Mouse (Mus musculus) intestine, postnatal 0 days (tissue): ENCODE data around the gene Rac3. TPM values are rescaled to one million over a fixed set of nuclear protein-coding genes. Genes with fewer than 3 reads are reported as not detected.

ENCODE experiments used
- ATAC-seq: fragments of 200-750 bp; cut with Nextera tagmentation; 2 replicates; pipeline ENCODE4 v1.8.0; 2017; ENCODE audit warnings: mild to moderate bottlenecking, moderate TSS enrichment, moderate library complexity
- H3K27ac ChIP-seq: fragments of 300-500 bp; sonication (generic); 2 replicates; pipeline ENCODE4 v1.5.1; 2014; ENCODE audit warnings: mild to moderate bottlenecking, low read depth, low read length, moderate library complexity
- H3K27me3 ChIP-seq: fragments of 300-500 bp; sonication (generic); replicated peaks from 2 replicates; pipeline ENCODE4 v1.6.1; 2014; ENCODE audit warnings: low read length, mixed read lengths; ENCODE audit not compliant: control insufficient read depth, insufficient read depth
- H3K36me3 ChIP-seq: fragments of 300-500 bp; sonication (generic); 2 replicates; pipeline ENCODE4 v1.6.1; 2014; ENCODE audit warnings: mild to moderate bottlenecking, moderate library complexity; ENCODE audit not compliant: control insufficient read depth, insufficient read depth
- H3K4me1 ChIP-seq: fragments of 300-500 bp; sonication (generic); replicated peaks from 2 replicates; pipeline ENCODE4 v1.6.1; 2014; ENCODE audit warnings: antibody characterized with exemption, low read length, mixed read lengths; ENCODE audit not compliant: control insufficient read depth, insufficient read depth
- H3K4me2 ChIP-seq: fragments of 300-500 bp; sonication (generic); replicated peaks from 2 replicates; pipeline ENCODE4 v1.6.1; 2014; ENCODE audit warnings: low read depth, mild to moderate bottlenecking, moderate library complexity
- H3K4me3 ChIP-seq: fragments of 300-500 bp; sonication (generic); 2 replicates; pipeline ENCODE4 v1.5.1; 2014; ENCODE audit warnings: low read depth, low read length
- H3K9ac ChIP-seq: fragments of 300-500 bp; sonication (generic); 2 replicates; pipeline ENCODE4 v1.6.1; 2014; ENCODE audit warnings: mild to moderate bottlenecking, low read depth, low read length
- H3K9me3 ChIP-seq: fragments of 300-500 bp; sonication (generic); 2 replicates; pipeline ENCODE4 v1.6.1; 2016; ENCODE audit warnings: mixed run types; ENCODE audit not compliant: control insufficient read depth
- CTCF ChIP-seq: sonication (generic); IDR thresholded peaks from 2 replicates; pipeline ENCODE4 v1.5.1; 2016; ENCODE audit warnings: low read depth, mild to moderate bottlenecking, control low read depth, antibody characterized with exemption, moderate library complexity
- WGBS: fragments of 180-500 bp; shearing (Covaris S2); extraction: QIAGEN DNeasy Blood & Tissue Kit; methylation state at CpG from one replicate; pipeline ENCODE4 v1.1.7; 2014; 5-methylcytosine and 5-hydroxymethylcytosine counted together
- polyA plus RNA-seq: library from polyadenylated mRNA; unstranded; fragments of >200 nt; fragmentation: Nextera tagmentation; extraction: Ambion mirVana; gene quantifications from 2 replicates; pipeline ENCODE4 v1.2.1, GENCODE M21; 2015

The Rac3 gene
- polyA plus RNA-seq, 1 experiment from 2014 or later, result 9.0 TPM

GRCm38 (mm10) chr11:120715131-120715530 lies 6.1 kb upstream of the Rac3 start:
- H3K9ac ChIP-seq, result no peak overlapping the region
- H3K4me3 ChIP-seq, result no peak overlapping the region
- no peak for TF ChIP-seq CTCF
- WGBS, result 90% methylated on average over 9 of the region's 9 CpGs
- H3K4me1 ChIP-seq, result peaks cover 7% of the 10 kb centered on the region
- no peak overlapping the region for H3K27ac ChIP-seq
- H3K9me3 ChIP-seq, result no peaks in the 10 kb centered on the region
- peak overlapping the region; percentile 96; the same call in 1 of the 2 replicates for H3K4me2 ChIP-seq
- ATAC-seq, result no peak
- H3K36me3 ChIP-seq, result peaks cover 49% of the 10 kb centered on the region
- H3K27me3 ChIP-seq, result no peaks in the 10 kb centered on the region

- Histone ChIP-seq H3K9ac (no peak overlapping the region), H3K27ac (no peak overlapping the region), H3K36me3 (peaks cover 36% of the 10 kb centered on the region), H3K4me3 (no peak overlapping the region), H3K4me2 (no peak overlapping the region), H3K27me3 (no peaks in the 10 kb centered on the region), H3K4me1 (peaks cover 18% of the 10 kb centered on the region), H3K9me3 (no peaks in the 10 kb centered on the region)
- 91% methylated on average over 9 of the region's 9 CpGs for WGBS
- TF ChIP-seq CTCF, result no peak
- no peak for ATAC-seq
These were observed 2.0 kb upstream of the Rac3 start for GRCm38 (mm10) chr11:120719242-120719641.

- Histone ChIP-seq H3K27ac (no peak overlapping the region), H3K9me3 (no peaks in the 10 kb centered on the region), H3K9ac (no peak overlapping the region), H3K36me3 (peaks cover 38% of the 10 kb centered on the region), H3K4me2 (no peak overlapping the region), H3K4me1 (0 out of 2 replicates have a peak, but pooled peaks cover 13% of the 10 kb centered on the region), H3K27me3 (no peaks in the 10 kb centered on the region), H3K4me3 (no peak overlapping the region)
- no peak for TF ChIP-seq CTCF
- 90% methylated on average over 13 of the region's 13 CpGs for WGBS
- ATAC-seq, result no peak
These were observed 1.4 kb upstream of the Rac3 start for GRCm38 (mm10) chr11:120719841-120720376.

GRCm38 (mm10) chr11:120720450-120720849 lies 820 bp upstream of the Rac3 start:
- Histone ChIP-seq H3K9me3 (no peaks in the 10 kb centered on the region), H3K4me2 (peak overlapping the region; percentile 95), H3K27me3 (no peaks in the 10 kb centered on the region), H3K36me3 (peaks cover 38% of the 10 kb centered on the region), H3K4me3 (peak overlapping the region; percentile 50; the same call in 1 of the 2 replicates), H3K9ac (no peak overlapping the region), H3K4me1 (0 out of 2 replicates have a peak, but pooled peaks cover 13% of the 10 kb centered on the region), H3K27ac (no peak overlapping the region)
- 17% methylated on average over 17 of the region's 17 CpGs for WGBS
- ATAC-seq, result peak; percentile 48
- peak; percentile 96 for TF ChIP-seq CTCF

- peak; percentile 42 for TF ChIP-seq CTCF
- ATAC-seq, result peak; percentile 4; the same call in 1 of the 2 replicates
- peak overlapping the region; percentile 95 for H3K4me2 ChIP-seq
These were observed 879 bp downstream of the Rac3 start for GRCm38 (mm10) chr11:120722067-120722630.

GRCm38 (mm10) chr11:120722761-120723382 lies 1.6 kb downstream of the Rac3 start:
- Histone ChIP-seq H3K9me3 (no peaks in the 10 kb centered on the region), H3K36me3 (peaks cover 24% of the 10 kb centered on the region), H3K9ac (no peak overlapping the region), H3K4me1 (0 out of 2 replicates have a peak, but pooled peaks cover 17% of the 10 kb centered on the region), H3K27me3 (no peaks in the 10 kb centered on the region), H3K4me3 (no peak overlapping the region), H3K27ac (no peak overlapping the region), H3K4me2 (no peak overlapping the region)
- 87% methylated on average over 11 of the region's 11 CpGs for WGBS
- no peak for ATAC-seq
- TF ChIP-seq CTCF, result no peak

More at GRCm38 (mm10) chr11:120722067-120722630, 879 bp downstream of the Rac3 start:
- H3K36me3 ChIP-seq, result peaks cover 32% of the 10 kb centered on the region
- 21% methylated on average over 21 of the region's 21 CpGs for WGBS
- H3K9ac ChIP-seq, result 0 out of 2 replicates have a peak overlapping the region, but pooled peaks have one; percentile 66
- H3K9me3 ChIP-seq, result no peaks in the 10 kb centered on the region
- no peaks in the 10 kb centered on the region for H3K27me3 ChIP-seq
- peak overlapping the region; percentile 50 for H3K4me3 ChIP-seq
- H3K4me1 ChIP-seq, result 0 out of 2 replicates have a peak, but pooled peaks cover 17% of the 10 kb centered on the region
- H3K27ac ChIP-seq, result no peak overlapping the region
